Mouse (Mus musculus): Measurements from ENCODE around the gene Gpatch2.

The Gpatch2 gene

GRCm38 (mm10) chr1:187215181-187216116 lies at the start of gene Gpatch2, which contains the start of gene Spata17:
TSS of gene Gpatch2 (plus strand) at chr1:187215508.
TSS of gene Spata17 (minus strand) at chr1:187215465.
- in situ Hi-C loops (cut with MboI, MseI) = no loop called here

GRCm38 (mm10) chr1:187169646-187170045 lies 45.7 kb upstream of the Gpatch2 start:
- in situ Hi-C loops (cut with MboI, MseI) = no loop called here

GRCm38 (mm10) chr1:187170361-187170760 lies 44.9 kb upstream of the Gpatch2 start:
- in situ Hi-C loops (cut with MboI, MseI) = no loop called here

GRCm38 (mm10) chr1:187175991-187176390 lies 39.3 kb upstream of the Gpatch2 start:
- in situ Hi-C loops (cut with MboI, MseI) = no loop called here

GRCm38 (mm10) chr1:187178546-187178945 lies 36.8 kb upstream of the Gpatch2 start:
- in situ Hi-C loops (cut with MboI, MseI) = no loop called here

GRCm38 (mm10) chr1:187205506-187205905 lies 9.8 kb upstream of the Gpatch2 start:
- in situ Hi-C loops (cut with MboI, MseI) = no loop called here

- in situ Hi-C loops (cut with MboI, MseI) = no loop called here
Observed at GRCm38 (mm10) chr1:187209496-187209895, 5.8 kb upstream of the Gpatch2 start.

- in situ Hi-C loops (cut with MboI, MseI) = loop anchor here in 1 of 2 experiments (5.0 kb wide), 1 partner anchor 453 kb away; no protein-coding TSS in a partner anchor
Observed at GRCm38 (mm10) chr1:187210736-187211135, 4.6 kb upstream of the Gpatch2 start.

- in situ Hi-C loops (cut with MboI, MseI) = no loop called here
Observed at GRCm38 (mm10) chr1:187216620-187217410, 1.5 kb downstream of the Gpatch2 start.

- in situ Hi-C loops (cut with MboI, MseI) = loop anchor here in 1 of 2 experiments (10.0 kb wide), 1 partner anchor 104 kb away; no protein-coding TSS in a partner anchor
Observed at GRCm38 (mm10) chr1:187220756-187221155, 5.4 kb downstream of the Gpatch2 start.

- in situ Hi-C loops (cut with MboI, MseI) = loop anchor here in 1 of 2 experiments (10.0 kb wide), 1 partner anchor 98 kb away; no protein-coding TSS in a partner anchor
Observed at GRCm38 (mm10) chr1:187226328-187227025, 11.2 kb downstream of the Gpatch2 start.

GRCm38 (mm10) chr1:187228414-187229146 lies 13.3 kb downstream of the Gpatch2 start:
- in situ Hi-C loops (cut with MboI, MseI) = loop anchor here in 1 of 2 experiments (10.0 kb wide), 1 partner anchor 96 kb away; no protein-coding TSS in a partner anchor

GRCm38 (mm10) chr1:187230255-187230654 lies 14.9 kb downstream of the Gpatch2 start:
- in situ Hi-C loops (cut with MboI, MseI) = no loop called here

GRCm38 (mm10) chr1:187232196-187232955 lies 17.1 kb downstream of the Gpatch2 start:
- in situ Hi-C loops (cut with MboI, MseI) = no loop called here

GRCm38 (mm10) chr1:187232996-187233615 lies 17.8 kb downstream of the Gpatch2 start:
- in situ Hi-C loops (cut with MboI, MseI) = no loop called here

GRCm38 (mm10) chr1:187235161-187235560 lies 19.9 kb downstream of the Gpatch2 start:
- in situ Hi-C loops (cut with MboI, MseI) = no loop called here

- in situ Hi-C loops (cut with MboI, MseI) = no loop called here
Observed at GRCm38 (mm10) chr1:187236296-187236695, 21.0 kb downstream of the Gpatch2 start.

GRCm38 (mm10) chr1:187238061-187238460 lies 22.8 kb downstream of the Gpatch2 start:
- in situ Hi-C loops (cut with MboI, MseI) = no loop called here

GRCm38 (mm10) chr1:187240304-187240703 lies 25.0 kb downstream of the Gpatch2 start:
- in situ Hi-C loops (cut with MboI, MseI) = no loop called here
